Mouse (Mus musculus) heart, postnatal 4 days (tissue): ENCODE data around the gene Bcl2l1. TPM values are rescaled to one million over a fixed set of nuclear protein-coding genes. Genes with fewer than 3 reads are reported as not detected.

Experiments
- DNase-seq: peaks from one replicate; pipeline ENCODE4 v3.0.0; 2021
- total RNA-seq, 2 experiments: library from RNA; stranded (reverse); gene quantifications; 2 replicates each; pipeline ENCODE4 v1.2.3; 2021

Gene Bcl2l1
- total RNA-seq, 2 experiments from 2014 or later, result 39.0 to 45.0 TPM

GRCm38 (mm10) chr2:152771571-152771970, 60.0 kb downstream of the Bcl2l1 start:
- DNase-seq, result no peak

- no peak for DNase-seq
Observed at GRCm38 (mm10) chr2:152769677-152770076, 61.9 kb downstream of the Bcl2l1 start.

GRCm38 (mm10) chr2:152767618-152768271, 63.8 kb downstream of the Bcl2l1 start:
- DNase-seq, result peak; percentile 64

DNA sequence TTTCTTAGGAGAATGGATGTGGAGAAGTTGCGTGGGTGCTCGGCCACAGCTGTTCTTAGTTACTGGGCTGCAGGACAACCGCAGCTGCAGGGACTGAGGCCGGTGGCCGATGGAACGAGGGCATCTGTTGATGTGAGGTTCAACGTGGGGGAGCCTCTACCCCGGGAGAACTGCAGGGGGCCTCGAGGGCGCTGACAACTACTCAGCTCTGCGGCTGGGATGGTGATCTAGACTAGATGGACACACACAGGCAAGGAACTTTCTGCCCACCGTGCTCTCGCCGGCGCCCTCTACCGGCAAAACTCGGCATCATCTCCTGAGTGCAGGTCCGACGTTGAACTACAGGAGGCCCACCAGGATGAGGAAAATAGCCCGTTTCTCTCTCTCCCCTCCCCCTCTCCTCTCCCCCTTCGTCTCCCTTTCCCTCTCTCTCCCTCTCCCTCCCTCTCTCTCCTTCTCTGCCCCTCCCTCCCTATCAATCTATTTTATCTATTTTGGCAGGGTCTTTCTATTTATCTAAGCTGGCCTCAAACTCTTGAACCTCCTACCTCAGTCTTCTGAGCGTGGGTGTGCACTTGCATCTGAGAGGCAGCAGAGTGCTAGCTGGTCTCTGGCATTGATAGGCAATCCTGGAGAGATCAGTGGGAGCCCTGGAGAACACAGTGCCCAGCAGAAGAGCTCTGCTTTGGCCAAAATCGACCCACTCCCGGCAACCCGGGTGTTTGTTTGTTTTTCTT, 65.0 kb downstream of the Bcl2l1 start:
- DNase-seq, result peak; percentile 98

DNA sequence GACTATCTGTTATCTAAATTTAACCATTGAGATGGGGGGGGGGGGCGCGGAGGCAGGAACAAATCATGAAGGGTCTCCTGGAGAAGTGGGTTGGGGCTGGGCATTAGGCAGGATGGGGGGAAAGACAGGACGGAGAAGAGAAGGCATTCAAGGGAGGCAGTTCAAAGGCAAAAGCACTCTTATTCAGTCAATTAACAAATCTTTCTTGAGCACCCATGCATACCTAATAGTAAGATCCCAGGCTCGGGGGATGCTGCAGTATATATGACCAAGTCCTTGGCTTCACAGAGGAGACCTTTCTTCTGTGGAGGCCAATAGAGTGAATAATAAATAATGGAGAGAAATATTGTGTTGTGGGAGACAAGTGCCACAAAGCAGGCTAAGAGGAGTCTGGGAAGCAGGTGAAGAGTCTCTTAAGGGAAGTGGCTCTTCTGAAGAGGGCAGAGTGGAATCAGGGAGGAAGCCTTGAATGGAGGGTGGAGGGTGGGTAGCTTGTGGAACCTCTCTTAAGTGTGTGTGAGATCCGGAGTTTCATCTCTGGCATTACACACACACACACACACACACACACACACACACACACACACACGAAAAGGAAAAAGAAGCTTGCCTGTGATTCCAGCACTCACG, 66.4 kb downstream of the Bcl2l1 start:
- DNase-seq, result no peak

DNA sequence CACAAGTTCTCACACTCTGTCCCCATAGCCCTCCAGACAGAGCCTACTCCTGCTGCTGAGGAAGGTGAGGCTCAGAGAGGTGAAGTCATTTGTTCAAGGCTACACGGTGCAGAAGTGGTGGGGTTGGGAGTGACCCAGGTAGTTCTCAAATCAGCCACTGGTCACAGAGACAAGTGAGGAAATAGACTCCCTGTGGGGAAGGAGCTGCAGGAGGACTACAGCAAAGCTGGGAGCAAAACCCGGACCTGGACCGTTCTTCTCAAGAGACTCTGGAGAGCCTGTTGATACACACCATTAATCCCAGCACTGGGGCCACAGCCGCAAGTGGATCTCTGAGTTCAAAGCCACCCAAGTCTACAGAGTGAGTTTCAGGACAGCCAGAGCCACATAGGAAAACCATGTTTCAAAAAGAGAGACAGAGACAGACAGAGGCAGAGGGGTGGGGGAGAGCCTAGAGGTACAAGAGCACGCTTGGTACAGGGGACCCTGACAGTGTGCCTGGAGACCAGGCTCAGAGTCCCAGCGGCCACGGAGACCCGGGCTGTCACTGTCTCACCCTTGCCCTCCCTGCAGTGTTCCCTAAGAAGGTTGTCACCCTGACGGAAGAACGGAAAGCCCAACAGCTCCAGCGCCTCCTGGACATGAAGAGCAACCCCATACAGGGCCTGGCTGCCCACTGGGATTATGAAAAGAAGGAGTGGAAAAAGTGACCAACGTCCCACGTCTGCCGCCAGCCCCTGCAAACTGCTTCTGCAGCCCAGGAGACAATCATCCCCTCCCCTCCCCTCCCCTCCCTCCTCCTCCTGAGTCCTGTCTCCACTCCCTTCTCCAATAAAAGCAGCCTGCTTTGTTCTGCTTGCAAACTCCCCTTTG, 67.1 kb downstream of the Bcl2l1 start:
- DNase-seq, result peak; percentile 39

DNA sequence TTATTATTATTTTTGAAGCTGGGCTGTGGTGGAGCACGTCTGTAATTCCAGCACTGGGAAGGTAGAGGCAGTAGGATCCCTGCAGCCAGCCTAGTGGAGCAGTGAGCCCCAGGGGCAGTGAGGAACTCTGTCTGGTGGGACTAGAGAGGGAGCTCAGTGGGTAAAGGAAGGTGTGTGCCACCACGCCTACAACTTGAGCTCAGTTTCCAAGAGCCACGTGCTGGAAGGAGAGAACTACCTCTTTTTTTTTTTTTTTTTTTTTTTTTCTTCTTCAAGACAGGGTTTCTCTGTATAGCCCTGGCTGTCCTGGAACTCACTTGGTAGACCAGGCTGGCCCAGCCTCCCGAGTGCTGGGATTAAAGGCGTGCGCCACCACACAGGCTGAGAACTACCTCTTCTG, 68.2 kb downstream of the Bcl2l1 start:
- no peak for DNase-seq

DNA sequence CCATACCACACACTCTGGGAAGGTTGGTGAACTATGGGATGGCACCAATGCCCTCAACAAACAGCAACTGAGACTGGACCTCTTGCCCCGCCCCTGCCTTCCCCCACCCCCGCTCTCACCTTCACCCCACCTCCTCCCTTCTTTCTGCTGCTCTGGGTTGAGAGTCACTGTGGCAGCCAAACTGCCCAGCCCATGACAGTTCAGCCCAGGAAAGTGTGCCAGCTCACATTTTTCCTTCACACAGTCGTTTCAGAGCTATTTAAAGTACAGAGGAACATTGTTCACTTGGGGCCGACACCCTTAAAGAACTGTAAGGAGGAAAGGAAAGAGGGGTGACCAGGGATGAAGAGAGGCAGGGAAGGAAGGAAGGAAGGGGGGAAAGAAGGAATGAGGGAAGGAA, 73.2 kb downstream of the Bcl2l1 start:
- DNase-seq, result peak; percentile 31

- DNase-seq, result no peak
Observed at GRCm38 (mm10) chr2:152757478-152757877, 74.0 kb downstream of the Bcl2l1 start.

- no peak for DNase-seq
Observed at GRCm38 (mm10) chr2:152756474-152757393, 74.8 kb downstream of the Bcl2l1 start.

DNA sequence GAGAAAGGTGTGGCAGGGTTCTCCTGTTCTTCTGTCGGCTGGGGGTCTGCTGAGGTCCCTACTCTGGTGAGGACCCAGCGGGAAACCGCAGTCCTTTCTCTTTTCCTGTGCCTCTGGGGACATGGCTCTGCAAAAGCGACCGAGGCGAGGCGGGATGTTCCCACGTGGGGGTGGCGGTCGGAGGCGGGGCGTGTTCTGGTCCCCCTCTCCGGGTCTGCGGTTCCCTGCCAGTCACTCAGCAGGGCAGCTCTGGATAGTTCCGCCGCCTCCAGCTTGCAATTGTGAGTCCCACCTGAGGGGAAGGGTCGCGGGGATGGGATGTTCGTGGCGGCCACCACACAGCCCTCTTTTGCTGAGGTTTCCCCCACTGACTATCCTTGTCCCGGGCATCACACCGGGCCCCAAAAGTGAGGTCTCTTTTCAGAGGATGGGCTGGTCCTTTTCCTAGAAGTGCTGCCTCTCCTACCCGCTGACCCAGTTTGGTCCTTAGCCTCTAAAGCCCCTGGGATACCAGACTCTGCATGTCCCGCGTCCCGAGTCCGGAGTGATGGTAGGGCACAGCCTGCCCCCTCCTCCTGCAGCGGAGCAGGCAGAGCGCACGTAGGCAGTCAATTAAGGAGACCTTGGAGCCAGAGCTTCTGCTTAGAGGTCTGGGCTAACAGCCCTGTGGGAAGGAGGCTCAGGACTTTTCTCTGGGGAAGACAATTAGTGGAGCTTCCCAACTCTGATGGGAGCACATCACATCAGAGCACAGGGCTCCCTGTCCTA, 77.4 kb downstream of the Bcl2l1 start, which contains the start of gene Cox4i2:
Gene Cox4i2, plus strand, starts transcription at position 230 of the 768 bp plus-strand sequence.
- DNase-seq, result peak; percentile 57

GRCm38 (mm10) chr2:152742435-152742834, 89.1 kb downstream of the Bcl2l1 start:
- DNase-seq, result peak; percentile 89

DNA sequence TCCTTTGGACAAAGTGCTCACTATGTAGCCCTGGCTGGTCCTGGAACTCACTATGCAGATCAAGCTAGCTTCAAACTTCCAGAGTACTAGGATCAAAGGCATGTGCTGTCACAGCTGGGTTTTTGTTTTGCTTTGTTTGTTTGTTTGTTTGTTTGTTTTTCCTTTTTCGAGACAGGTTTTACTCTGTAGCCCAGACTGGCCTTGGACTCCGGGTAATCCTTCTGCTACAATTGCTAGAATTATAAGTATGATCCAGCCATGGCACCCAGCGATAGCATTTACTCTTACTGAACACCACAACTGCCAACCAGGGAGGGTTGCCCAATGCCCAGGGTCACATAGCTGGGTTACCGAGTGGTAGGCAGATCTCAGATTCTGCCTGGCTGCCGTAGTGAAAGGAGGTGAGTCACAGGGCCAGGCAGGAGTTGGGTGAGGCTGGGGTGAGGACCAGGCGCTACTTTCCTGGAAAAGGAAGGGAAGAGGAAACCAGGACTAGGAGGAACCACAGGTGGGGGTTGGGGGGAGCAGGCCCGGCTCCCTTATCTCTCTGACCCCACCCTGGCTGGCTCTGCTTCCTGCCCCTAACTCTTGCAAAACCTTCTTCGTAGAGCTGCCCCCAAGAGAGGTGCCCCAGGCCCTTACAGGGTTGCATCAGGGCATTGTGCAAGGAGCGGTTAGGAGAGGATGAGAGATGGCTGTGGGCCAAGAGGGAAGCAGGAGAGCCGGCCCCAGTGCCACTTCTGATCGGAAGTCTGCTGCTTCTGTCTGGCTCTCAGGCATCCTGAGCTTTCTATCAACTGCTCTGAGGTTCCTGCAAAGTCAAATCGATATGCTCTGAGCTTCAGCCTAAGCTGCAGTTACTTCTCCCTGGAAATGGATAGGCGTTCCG, 90.1 kb downstream of the Bcl2l1 start:
- DNase-seq, result peak; percentile 76

DNA sequence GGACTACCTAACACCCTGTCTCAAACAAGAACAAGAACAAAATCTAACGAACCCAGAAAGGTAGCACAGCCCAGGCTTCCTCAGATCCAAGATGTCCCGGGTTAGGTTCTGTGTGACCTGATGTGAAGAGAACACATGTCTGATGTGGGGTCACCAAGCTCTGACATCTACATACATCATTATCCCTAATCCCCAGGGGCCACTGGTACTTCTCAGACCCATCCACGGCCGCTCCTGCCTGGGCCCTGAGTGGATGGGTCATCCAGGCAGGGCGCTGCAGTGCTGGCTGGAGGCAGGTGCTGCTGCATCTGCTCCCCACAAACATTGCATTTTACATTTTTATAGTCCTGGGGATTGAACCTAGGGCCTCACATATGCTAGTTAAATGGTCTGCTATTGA, 91.0 kb downstream of the Bcl2l1 start:
- DNase-seq, result no peak

DNA sequence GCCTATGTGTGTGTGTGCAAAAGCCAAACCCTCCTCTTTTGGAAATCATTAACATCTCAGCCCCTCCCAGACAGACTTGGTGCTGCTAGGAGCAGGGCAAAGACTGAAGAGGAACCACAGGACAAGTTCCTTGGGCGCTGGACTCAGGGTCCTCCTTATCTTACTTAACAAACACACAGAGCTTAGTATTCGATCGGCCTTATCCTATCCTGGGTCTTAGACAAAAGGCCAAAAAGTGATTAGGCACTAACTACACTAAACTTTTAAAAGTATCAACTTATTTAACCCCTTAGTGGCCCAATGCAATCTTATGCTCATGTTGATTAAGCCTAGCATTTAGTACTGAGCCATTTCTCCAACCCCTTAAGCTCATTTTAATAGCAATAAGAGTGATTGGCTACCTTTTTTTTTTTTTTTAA, 91.7 kb downstream of the Bcl2l1 start:
- DNase-seq, result no peak

GRCm38 (mm10) chr2:152739031-152739841, 92.3 kb downstream of the Bcl2l1 start:
- DNase-seq, result peak; percentile 87

DNA sequence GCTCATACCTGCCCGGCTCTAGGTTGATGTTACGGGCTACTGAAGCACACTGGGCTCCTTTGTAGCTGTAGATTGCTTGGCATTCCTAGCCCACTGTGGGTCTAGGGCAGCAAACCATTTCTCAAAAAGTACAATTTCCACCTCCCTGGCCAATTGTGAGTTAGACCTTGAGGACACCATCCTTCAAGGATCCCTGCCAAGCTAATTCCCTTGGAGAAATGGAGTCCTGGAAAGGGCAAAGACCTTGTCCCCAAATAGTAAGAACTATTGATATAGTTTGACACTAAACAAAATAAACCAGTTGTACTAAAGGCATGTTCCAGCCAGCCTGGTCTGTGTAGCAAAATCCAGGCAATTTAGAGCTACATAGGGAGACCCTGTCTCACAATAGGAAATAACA, 93.2 kb downstream of the Bcl2l1 start:
- no peak for DNase-seq
